Mouse (Mus musculus): Measurements from ENCODE around the gene Lfng.

DNA sequence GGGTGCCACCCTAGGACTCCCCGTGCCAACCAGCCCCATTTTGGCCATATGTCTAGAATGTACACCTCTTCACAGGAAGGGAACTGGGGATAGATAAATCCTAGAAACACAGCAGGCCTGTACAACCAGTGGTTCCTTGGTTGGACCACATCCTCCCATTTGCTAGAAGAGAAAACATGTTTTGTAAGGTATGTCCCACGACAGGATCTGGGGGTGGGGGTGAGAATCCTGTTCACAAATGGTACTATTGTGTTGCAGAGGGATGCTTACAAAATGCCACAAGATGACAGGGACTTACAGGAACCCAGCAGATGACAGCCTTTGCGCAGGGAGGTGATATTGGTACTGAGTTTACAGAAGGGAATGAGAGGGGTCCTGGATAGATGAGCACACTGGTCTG lies 30.9 kb downstream of the Lfng start:
- no peak for TF ChIP-seq CTCF (IDR thresholded peaks at IDR 0.05; ENCODE audit: low read depth, low read length)
- TF ChIP-seq POLR2A (IDR thresholded peaks at IDR 0.05; ENCODE audit: borderline replicate concordance, low read depth, low read length) = no peak
